Mouse (Mus musculus): ENCODE results near the gene Cand1. TPM values are rescaled to one million over a fixed set of nuclear protein-coding genes. Genes with fewer than 3 reads are reported as not detected.

Cand1 gene
- total and polyA plus RNA-seq, 3 experiments = 59.4 to 187 (median 161) TPM

DNA sequence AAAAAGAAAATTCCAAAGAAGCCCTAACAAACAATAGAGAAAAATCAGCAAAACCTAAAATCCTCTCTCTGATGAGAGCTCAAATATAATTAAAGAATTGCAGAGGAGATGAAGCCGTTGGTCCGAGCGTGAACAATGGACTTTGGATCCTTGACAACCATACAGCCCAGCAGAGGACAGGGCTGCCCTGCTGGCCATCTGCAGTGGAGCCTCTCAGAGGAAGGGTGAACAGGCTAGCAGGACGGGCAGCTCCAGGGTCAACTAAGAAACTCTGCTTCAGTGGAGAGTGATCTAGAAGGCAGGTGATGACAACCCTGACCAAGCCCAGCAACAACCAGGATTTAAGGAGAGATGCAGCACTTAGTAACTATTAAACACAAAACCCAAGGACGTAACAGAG is 18.2 kb downstream of the Cand1 start:
- H3K27me3 ChIP-seq (ENCODE audit: control insufficient read depth in 1 of 2, insufficient read depth in 2 of 2, low read length in 2 of 2) = no peaks in the 10 kb centered on the region
- no peak overlapping the region for H3K27ac ChIP-seq (ENCODE audit: control insufficient read depth, low read depth, low read length)
- peaks cover 18% of the 10 kb centered on the region for H3K79me2 ChIP-seq (ENCODE audit: control insufficient read depth, insufficient read depth, low read length, poor library complexity)
- no peaks in the 10 kb centered on the region for H3K9me3 ChIP-seq (replicated peaks; ENCODE audit: insufficient read depth, low read length)
- H3K4me1 ChIP-seq (ENCODE audit: control insufficient read depth in 1 of 2, insufficient read depth in 2 of 2, low read length in 2 of 2) = no peaks in the 10 kb centered on the region
- H3K36me3 ChIP-seq (ENCODE audit: control insufficient read depth in 1 of 2, insufficient read depth in 2 of 2, low read length in 2 of 2) = peaks cover 0 to 36% of the 10 kb centered on the region in 2 experiments; a peak in 3 of 4 replicates
- no peak overlapping the region for H3K9ac ChIP-seq (ENCODE audit: control insufficient read depth, low read depth, low read length, poor library complexity, severe bottlenecking)
- no peak for TF ChIP-seq MEF2A (IDR thresholded peaks at IDR 0.05; ENCODE audit: extremely low read depth, insufficient replicate concordance, low read depth, low read length, poor library complexity, severe bottlenecking)
- TF ChIP-seq JUND (IDR thresholded peaks at IDR 0.05; ENCODE audit: low read depth, low read length) = no peak
- TF ChIP-seq ZNF384 (IDR thresholded peaks at IDR 0.05; ENCODE audit: low read depth, low read length) = no peak
- no peak for TF ChIP-seq BHLHE40 (IDR thresholded peaks at IDR 0.05; ENCODE audit: borderline replicate concordance, low read depth, low read length)
- TF ChIP-seq GATA1 (IDR thresholded peaks at IDR 0.05; ENCODE audit: low read depth, low read length) = no peak
- TF ChIP-seq EP300 (IDR thresholded peaks at IDR 0.05; ENCODE audit: low read depth in 1 of 2, low read length in 2 of 2) = no peak
- no peak for TF ChIP-seq CHD2 (IDR thresholded peaks at IDR 0.05; ENCODE audit: low read length)
- no peak for TF ChIP-seq POLR2AphosphoS2 (IDR thresholded peaks at IDR 0.05; ENCODE audit: low read length)
- TF ChIP-seq NRF1 (IDR thresholded peaks at IDR 0.05; ENCODE audit: insufficient read depth, low read depth, low read length, poor library complexity, severe bottlenecking) = no peak
- TF ChIP-seq CHD1 (IDR thresholded peaks at IDR 0.05; ENCODE audit: low read depth, low read length) = no peak
- DNase-seq (ENCODE audit: low read depth, low spot score) = no peak
- H3K4me3 ChIP-seq (ENCODE audit: control insufficient read depth in 1 of 2, insufficient read depth in 1 of 2, low read depth in 2 of 2, low read length in 2 of 2) = no peak overlapping the region

DNA sequence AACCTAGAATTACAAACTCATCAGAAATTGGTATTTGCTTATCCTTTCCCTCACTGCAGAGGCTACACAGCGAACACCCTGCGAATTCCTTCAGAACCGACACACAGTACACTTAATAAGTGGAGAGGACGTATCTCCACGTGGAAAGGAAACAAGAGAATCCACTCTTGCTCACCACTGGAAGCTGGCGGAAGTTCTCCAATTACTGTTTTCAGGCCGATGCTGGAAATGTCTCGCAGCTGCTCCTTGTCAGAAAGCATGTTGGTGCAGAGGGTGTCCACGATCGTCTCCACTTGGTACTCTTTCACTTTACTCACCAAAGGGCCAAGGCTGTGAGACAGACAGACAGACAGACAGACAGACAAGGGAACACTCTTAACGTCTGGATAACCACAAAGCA is 20.4 kb downstream of the Cand1 start:
- Histone ChIP-seq H3K36me3 (ENCODE audit: control insufficient read depth in 1 of 2, insufficient read depth in 2 of 2, low read length in 2 of 2) (peaks cover 0 to 32% of the 10 kb centered on the region in 2 experiments; a peak in 3 of 4 replicates), H3K27ac (ENCODE audit: control insufficient read depth, low read depth, low read length) (no peak overlapping the region)

DNA sequence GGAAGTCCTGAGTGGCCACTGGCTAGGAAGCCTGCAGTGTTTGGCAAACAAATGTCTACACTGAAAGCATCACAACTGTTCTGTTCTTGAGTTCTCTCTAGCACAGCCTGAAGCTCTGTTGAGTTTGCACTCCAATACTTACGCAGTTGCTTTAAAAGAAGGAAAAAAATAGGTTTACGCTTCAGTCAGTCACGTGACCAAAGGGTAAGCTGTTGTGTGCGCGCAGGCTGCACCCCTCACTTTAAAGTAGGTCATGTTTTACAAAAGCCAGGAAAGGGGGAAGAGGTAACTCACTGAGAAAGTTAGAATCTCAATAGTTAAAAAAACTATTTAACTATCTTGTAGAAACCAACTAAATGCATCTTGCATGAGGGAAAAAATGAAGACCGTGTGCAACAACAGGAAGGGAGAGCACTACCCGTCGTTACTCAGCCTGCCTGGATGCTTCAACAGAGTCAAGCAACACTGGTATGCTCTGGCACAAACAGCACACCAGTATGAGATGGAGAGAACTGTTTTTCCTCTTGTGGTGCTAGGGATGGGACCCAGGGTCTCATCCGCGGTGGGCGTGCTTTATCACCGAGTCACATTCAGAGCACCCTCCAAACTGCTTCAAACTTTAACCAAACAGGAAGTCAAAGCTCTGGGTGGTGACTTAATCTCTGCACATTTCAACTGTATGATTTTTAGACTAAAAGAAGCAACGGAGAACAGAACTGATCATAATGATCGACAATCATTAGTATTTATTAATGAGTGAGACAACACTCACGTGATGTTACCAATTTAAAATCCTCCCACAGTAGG is 21.4 kb downstream of the Cand1 start:
- DNase-seq (ENCODE audit: low read depth, low spot score) = no peak
- H3K79me2 ChIP-seq (ENCODE audit: control insufficient read depth, insufficient read depth, low read length, poor library complexity) = peaks cover 14% of the 10 kb centered on the region
- peaks cover 0 to 36% of the 10 kb centered on the region in 2 experiments; a peak in 3 of 4 replicates for H3K36me3 ChIP-seq (ENCODE audit: control insufficient read depth in 1 of 2, insufficient read depth in 2 of 2, low read length in 2 of 2)
- no peak overlapping the region for H3K4me3 ChIP-seq (ENCODE audit: control insufficient read depth in 1 of 2, insufficient read depth in 1 of 2, low read depth in 2 of 2, low read length in 2 of 2)
- no peak overlapping the region for H3K27ac ChIP-seq (ENCODE audit: control insufficient read depth, low read depth, low read length)
- TF ChIP-seq MXI1 (IDR thresholded peaks at IDR 0.05; ENCODE audit: low read depth, low read length) = no peak
- no peak for TF ChIP-seq POLR2AphosphoS2 (IDR thresholded peaks at IDR 0.05; ENCODE audit: low read length)
- TF ChIP-seq POLR2AphosphoS5 (IDR thresholded peaks at IDR 0.05; ENCODE audit: borderline replicate concordance, low read depth, low read length) = no peak
- no peak for TF ChIP-seq KAT2A (conservative IDR thresholded peaks at IDR 0.05; ENCODE audit: low read depth, low read length)
- TF ChIP-seq NELFE (IDR thresholded peaks at IDR 0.05; ENCODE audit: low read depth, low read length) = no peak
- no peak for TF ChIP-seq NRF1 (IDR thresholded peaks at IDR 0.05; ENCODE audit: insufficient read depth, low read depth, low read length, poor library complexity, severe bottlenecking)
- no peak for TF ChIP-seq ZNF384 (IDR thresholded peaks at IDR 0.05; ENCODE audit: low read depth, low read length)
- no peak for TF ChIP-seq BHLHE40 (IDR thresholded peaks at IDR 0.05; ENCODE audit: borderline replicate concordance, low read depth, low read length)
- TF ChIP-seq CTCF (IDR thresholded peaks at IDR 0.05 in 2 of 3, conservative IDR thresholded peaks at IDR 0.05 in 1 of 3; ENCODE audit: control insufficient read depth in 1 of 3, insufficient read depth in 1 of 3, low read depth in 2 of 3, low read length in 3 of 3, poor library complexity in 1 of 3, severe bottlenecking in 1 of 3) = no peak
- no peak for TF ChIP-seq TAL1 (IDR thresholded peaks at IDR 0.05; ENCODE audit: low read length)
- TF ChIP-seq RCOR1 (IDR thresholded peaks at IDR 0.05; ENCODE audit: low read depth, low read length) = no peak
- no peak for TF ChIP-seq POLR2A (IDR thresholded peaks at IDR 0.05; ENCODE audit: control insufficient read depth in 1 of 2, insufficient read depth in 1 of 2, low read depth in 1 of 2, low read length in 2 of 2, poor library complexity in 1 of 2)
- no peak for TF ChIP-seq GATA1 (IDR thresholded peaks at IDR 0.05; ENCODE audit: low read depth, low read length)
- TF ChIP-seq MAX (IDR thresholded peaks at IDR 0.05; ENCODE audit: low read length) = no peak
- no peak for TF ChIP-seq ETS1 (IDR thresholded peaks at IDR 0.05; ENCODE audit: low read depth, low read length)
- H3K9ac ChIP-seq (ENCODE audit: control insufficient read depth, low read depth, low read length, poor library complexity, severe bottlenecking) = no peak overlapping the region
- no peaks in the 10 kb centered on the region for H3K27me3 ChIP-seq (ENCODE audit: control insufficient read depth in 1 of 2, insufficient read depth in 2 of 2, low read length in 2 of 2)
- no peaks in the 10 kb centered on the region for H3K9me3 ChIP-seq (replicated peaks; ENCODE audit: insufficient read depth, low read length)
- no peaks in the 10 kb centered on the region for H3K4me1 ChIP-seq (ENCODE audit: control insufficient read depth in 1 of 2, insufficient read depth in 2 of 2, low read length in 2 of 2)

More for the DNA sequence above, 20.4 kb downstream of the Cand1 start:
- Histone ChIP-seq H3K27me3 (ENCODE audit: control insufficient read depth in 1 of 2, insufficient read depth in 2 of 2, low read length in 2 of 2) (no peaks in the 10 kb centered on the region), H3K79me2 (ENCODE audit: control insufficient read depth, insufficient read depth, low read length, poor library complexity) (peaks cover 15% of the 10 kb centered on the region), H3K4me1 (ENCODE audit: control insufficient read depth in 1 of 2, insufficient read depth in 2 of 2, low read length in 2 of 2) (no peaks in the 10 kb centered on the region), H3K9me3 (replicated peaks; ENCODE audit: insufficient read depth, low read length) (no peaks in the 10 kb centered on the region), H3K4me3 (ENCODE audit: control insufficient read depth in 1 of 2, insufficient read depth in 1 of 2, low read depth in 2 of 2, low read length in 2 of 2) (no peak overlapping the region), H3K9ac (ENCODE audit: control insufficient read depth, low read depth, low read length, poor library complexity, severe bottlenecking) (no peak overlapping the region)
- TF ChIP-seq TBP (IDR thresholded peaks at IDR 0.05; ENCODE audit: low read depth, low read length) (no peak), MAX (IDR thresholded peaks at IDR 0.05; ENCODE audit: low read length) (no peak), JUND (IDR thresholded peaks at IDR 0.05; ENCODE audit: low read depth, low read length) (no peak), POLR2AphosphoS5 (IDR thresholded peaks at IDR 0.05; ENCODE audit: borderline replicate concordance, low read depth, low read length) (no peak)
- DNase-seq (ENCODE audit: low read depth, low spot score) = no peak
